Mouse (Mus musculus) olfactory bulb, adult 2 months (tissue): Measurements from ENCODE around the gene Prcc.

Experiments
- CTCF ChIP-seq: fragments of 200-500 bp; IDR thresholded peaks from 2 replicates; pipeline ENCODE4 v1.5.1; 2012; ENCODE audit warnings: low read depth, mild to moderate bottlenecking, low read length, moderate library complexity; ENCODE audit not compliant: insufficient read depth
- POLR2A ChIP-seq: fragments of 200-500 bp; IDR thresholded peaks from 2 replicates; pipeline ENCODE4 v1.6.1; 2012; ENCODE audit warnings: mild to moderate bottlenecking, low read depth, low read length, moderate library complexity; ENCODE audit not compliant: insufficient read depth

DNA sequence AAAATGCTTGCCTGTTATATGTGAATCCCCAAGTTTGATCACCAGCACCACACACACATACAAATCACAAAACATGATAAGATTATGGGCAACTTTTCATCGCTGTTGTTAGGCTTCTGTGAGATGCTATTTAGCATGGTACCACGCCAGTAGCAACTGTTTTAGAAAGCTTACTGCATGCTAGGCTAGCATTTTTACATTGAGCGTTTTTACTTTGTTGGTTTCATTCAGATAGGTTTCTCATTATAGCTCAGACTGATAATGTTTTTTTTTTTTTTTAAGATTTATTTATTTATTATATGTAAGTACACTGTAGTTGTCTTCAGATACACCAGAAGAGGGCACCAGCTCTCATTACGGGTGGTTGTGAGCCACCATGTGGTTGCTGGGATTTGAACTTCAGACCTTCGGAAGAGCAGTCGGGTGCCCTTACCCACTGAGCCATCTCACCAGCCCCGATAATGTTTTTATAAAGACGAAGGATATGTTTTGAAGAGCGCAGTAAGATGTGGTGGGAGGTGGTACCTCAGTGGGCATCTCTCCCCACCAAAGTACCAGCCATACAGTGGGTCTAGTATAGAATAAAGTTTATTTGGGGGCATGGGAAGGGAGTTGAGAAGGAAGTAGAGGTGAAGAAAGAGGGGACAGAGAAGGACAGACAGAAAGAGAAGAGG is 35.0 kb upstream of the Prcc start:
- no peak for TF ChIP-seq POLR2A
- no peak for TF ChIP-seq CTCF
